Mouse (Mus musculus) adrenal gland, postnatal 4 days (tissue): ENCODE results near the gene Ifnar2. TPM values are rescaled to one million over a fixed set of nuclear protein-coding genes. Genes with fewer than 3 reads are reported as not detected.

Source experiments
- DNase-seq, 2 experiments: peaks; one replicate each; pipeline ENCODE4 v3.0.0; 2021 to 2022; ENCODE audit warnings: low spot score in 2 of 2, mixed read lengths in 2 of 2
- total RNA-seq, 2 experiments: library from RNA; stranded (reverse); gene quantifications; 2 replicates each; pipeline ENCODE4 v1.2.3; 2021

The Ifnar2 gene
- total RNA-seq, 2 experiments from 2014 or later = 68.7 to 72.6 TPM

GRCm38 (mm10) chr16:91356760-91357525 is 15.6 kb upstream of the Ifnar2 start:
- no peak for DNase-seq

DNA sequence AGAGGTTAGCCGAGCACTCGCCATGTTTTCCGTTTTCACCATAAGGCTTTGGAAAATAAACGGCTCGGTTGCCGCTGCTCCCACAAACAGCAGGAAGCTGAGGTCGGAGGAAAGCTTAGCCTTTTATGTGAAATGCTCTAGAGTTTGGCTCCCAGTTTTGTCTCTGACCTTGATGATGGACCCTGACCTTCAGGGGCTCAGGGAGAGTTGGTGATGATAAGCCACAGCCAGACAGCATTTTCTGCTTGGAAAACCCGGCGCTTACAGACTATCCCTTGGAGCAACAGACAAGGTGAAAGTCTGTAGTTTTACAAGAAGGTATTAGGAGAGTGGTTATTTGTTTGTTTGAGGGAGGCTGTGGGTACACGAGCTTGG is 15.1 kb upstream of the Ifnar2 start:
- no peak for DNase-seq

DNA sequence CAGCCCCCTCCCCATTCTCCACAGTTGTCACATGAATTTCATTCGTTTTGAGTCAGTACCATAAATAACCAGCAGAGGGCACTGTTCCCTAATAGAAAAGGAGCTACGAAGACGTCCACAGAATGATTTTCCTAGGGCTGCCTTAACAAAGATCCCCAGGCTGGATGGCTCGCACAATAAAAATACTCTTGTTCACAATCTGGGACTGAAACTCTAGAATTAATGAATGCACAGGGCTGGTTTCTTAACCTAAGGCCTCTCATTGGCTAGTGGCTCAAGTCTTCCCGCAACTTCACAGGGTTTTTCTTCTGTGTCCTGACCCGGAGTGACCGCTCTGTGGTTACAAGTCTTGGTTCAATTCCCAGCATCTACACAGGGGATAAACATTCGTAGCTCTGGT is 14.0 kb upstream of the Ifnar2 start:
- no peak for DNase-seq

GRCm38 (mm10) chr16:91359531-91359930 is 13.1 kb upstream of the Ifnar2 start:
- no peak for DNase-seq

DNA sequence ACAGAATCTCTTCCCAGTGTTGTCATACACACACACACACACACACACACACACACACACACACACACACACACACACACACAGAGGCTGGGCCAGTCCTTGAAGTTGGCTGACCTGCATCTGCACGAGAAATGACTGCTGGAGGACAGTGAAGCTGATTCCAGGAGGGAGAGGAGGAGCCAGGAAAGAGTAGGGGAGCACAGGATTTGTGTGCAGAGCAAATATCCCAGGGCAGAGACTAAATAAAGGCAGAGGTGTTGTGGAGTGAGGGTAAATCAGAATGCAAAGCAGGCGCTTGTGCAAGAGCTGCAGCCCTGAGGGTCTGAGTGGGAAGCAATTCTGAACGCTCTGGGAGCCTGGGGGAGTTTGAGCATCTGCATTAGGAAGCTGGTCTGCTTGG is 12.4 kb upstream of the Ifnar2 start:
- DNase-seq = no peak

DNA sequence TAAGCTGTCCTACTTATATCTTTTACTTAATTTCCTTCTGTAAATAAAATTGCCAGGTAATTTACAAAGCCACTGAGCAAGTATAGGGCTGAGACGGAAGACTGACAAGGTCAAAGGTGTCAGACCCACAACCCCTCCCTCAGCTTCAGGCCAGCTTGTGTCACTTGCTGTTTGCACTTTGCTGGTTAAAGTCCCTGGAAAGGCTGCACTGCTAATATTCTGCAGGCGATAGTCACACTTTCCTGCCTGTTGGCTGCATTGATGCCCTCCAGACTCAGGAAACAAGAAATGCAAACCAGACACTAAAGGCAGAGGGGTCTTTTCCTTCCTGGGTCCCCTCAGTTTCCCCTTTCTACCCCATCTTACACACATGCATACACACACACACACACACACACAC is 10.6 kb upstream of the Ifnar2 start:
- DNase-seq = no peak

DNA sequence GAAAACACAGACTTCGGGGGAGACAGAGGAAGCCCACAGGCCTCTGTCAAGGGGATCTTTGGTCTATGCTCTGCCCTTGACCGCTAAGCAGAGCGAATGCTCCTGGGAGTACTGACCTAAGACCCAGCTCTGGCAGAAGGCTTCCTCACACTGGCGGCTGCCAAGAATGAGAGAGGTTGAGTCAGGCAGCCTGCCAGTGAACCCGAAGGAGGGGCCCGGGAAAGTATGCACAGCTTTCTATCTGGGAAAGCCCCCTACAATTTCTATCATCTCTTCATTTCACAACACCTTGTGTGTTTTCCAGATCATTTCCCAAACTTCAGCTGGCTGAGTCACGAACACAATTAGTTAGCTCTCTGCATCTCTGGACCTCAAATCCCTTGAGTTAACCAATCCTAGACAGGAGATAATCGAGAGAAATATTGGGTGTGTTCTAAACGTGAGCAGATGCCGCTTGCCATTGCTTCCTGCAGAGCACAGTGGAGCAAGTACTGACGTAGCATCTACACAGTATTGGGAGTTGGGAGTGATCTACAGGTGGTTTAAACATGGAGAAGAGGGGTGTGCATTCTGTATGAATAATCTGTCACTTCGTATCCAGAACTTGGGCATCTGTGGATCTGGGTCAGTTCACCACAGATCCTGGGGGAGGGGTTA is 9.8 kb upstream of the Ifnar2 start:
- DNase-seq = no peak

DNA sequence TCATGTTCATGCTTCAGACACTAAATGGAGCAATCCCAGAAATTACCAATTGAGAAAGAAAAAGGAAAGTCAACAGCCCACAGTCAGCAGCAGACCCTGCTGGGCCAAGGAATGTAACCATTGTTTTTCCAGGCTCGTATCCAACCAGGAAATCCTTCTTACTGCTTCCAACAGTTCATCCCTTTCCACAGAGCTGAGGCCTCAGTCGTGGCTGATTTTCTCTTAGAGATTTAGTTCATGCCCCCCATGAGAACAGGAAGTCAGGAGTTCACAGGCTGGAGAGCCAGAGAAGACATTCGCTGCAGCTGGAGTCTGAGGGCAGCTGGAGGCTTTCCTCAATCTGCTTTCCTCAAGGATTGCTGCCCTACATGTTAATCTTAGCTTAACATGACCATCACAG is 9.1 kb upstream of the Ifnar2 start:
- no peak for DNase-seq

DNA sequence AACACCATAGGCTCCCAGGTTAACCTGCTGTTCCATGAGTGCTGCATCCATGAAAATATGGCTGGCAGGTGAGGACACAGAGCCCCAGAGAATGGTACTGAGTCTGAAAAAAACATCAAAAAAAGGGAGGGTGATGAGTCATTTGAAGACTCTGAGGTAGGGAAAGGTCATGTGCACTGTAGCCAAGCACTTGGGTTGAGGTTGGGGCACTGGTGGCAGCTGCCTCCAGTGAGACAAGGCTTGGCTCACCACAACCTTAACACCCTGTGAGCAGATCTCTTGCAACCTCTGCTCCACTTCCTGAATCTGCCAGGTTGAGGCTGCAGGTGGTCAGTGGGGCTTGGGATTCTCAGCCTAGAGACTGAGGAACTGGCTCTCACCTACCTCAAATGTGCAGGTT is 6.0 kb upstream of the Ifnar2 start:
- DNase-seq = no peak

GRCm38 (mm10) chr16:91367066-91367465 is 5.5 kb upstream of the Ifnar2 start:
- no peak for DNase-seq

GRCm38 (mm10) chr16:91373473-91374252 is 1.1 kb downstream of the Ifnar2 start:
- no peak for DNase-seq

DNA sequence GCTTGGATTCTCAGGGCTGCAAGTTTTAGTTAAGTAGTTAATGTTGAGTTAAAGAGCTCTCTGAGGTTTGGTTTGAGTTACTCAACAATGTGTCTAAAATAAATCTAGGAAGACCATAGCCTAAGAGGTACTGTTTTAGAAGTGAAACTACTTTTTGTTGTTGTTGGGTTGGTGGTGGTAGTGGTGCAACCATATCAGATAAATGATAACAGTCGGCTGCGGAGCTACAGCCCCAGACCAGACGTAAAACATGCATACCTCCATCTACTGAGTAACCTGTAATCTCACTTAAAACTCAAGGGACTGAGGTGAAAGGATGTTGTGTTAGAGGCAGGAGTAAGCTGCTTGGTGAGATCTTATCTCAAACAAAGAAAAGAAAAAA is 1.7 kb downstream of the Ifnar2 start:
- DNase-seq = no peak

- DNase-seq = no peak
Measured at GRCm38 (mm10) chr16:91376701-91377100, 4.1 kb downstream of the Ifnar2 start.

DNA sequence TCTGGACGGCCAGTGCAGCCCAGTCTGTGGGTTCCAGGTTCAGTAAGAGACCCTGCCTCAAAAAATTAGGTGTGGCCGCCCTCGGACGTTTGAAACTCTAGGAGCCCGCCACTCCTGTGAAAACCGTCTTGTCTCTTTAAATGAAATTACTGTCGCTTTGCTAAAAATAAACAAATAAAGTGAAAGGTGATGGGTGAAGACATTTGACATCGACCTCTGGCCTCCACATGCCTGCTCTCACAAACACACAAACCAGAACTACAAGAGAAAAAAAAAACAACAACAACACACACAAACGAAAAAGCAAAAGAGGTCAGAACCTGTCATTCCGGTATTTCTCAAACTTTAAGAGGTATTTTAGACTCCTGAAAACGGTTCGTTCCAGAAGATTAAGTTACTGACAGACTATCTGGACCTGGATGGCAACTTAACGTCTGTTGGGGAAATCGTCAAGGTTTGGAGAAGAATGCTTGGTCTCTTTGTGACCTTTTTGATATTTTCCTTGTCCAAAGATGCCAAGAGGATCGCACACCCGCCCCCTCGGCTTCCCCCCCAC is 5.9 kb downstream of the Ifnar2 start:
- no peak for DNase-seq

GRCm38 (mm10) chr16:91378991-91379390 is 6.4 kb downstream of the Ifnar2 start:
- DNase-seq = no peak

- no peak for DNase-seq
Measured at GRCm38 (mm10) chr16:91379412-91379811, 6.8 kb downstream of the Ifnar2 start.

DNA sequence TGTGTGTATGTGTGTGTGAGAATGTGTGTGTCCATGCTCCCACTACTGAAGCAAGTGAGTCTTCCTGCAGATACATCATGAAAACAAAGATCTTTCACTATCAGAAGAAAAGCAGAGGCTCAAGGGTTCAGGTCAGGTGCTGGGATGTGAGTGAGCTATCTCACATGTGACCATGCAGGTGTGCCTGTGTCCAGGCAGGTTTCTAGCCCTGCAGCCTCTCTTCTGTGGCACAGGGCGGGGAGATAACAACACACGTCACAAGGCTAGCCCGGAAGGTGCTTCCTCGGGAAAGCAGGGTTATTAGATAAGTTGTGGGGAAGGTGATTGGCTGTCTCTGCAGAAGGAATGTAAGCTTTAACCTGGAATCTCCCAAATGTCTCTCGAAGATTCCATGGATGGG is 7.6 kb downstream of the Ifnar2 start:
- no peak for DNase-seq

DNA sequence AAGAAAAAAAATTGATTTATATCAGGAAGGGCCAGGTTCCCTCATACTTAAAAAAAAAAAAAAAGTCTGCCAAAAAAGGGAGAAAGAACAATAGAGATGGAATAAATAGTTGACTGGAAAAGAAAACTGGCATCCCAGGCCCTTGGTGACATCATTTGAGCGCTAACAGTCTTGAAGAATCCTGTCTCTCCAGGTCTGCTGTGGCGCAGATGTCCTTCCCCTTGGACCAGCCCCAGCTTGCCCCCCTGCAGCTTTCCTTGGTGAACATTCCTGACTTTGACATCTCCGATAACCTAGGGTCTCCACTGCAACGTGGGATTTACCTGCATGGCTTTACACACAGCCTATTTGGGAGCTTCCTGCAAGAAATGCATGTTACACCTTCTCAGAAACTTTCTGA is 9.0 kb downstream of the Ifnar2 start:
- no peak for DNase-seq

DNA sequence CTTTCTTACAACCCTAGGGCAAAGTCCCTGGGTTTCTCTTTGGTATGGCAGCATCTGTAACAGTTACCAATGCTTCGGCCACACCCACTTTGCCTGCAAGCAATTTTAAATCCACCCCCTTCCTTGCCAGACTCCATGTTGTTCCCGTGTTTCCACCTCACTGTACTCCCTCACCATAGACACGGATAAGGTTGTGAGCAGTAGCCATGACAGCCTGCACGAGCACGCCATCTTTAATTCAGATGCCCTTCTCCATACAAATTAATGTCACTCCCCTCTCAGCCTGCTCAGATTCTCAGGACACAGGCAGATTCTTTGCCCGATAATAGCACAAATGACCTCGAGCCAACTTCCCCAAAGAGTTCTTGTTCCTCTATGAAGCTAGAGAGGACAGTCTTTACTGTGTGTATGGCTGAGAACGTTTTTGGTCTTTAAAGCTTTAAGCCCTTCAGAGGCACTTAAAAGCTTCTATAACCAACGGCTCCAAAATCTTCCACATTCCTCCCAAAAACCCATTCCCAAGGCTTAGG is 9.7 kb downstream of the Ifnar2 start:
- no peak for DNase-seq

DNA sequence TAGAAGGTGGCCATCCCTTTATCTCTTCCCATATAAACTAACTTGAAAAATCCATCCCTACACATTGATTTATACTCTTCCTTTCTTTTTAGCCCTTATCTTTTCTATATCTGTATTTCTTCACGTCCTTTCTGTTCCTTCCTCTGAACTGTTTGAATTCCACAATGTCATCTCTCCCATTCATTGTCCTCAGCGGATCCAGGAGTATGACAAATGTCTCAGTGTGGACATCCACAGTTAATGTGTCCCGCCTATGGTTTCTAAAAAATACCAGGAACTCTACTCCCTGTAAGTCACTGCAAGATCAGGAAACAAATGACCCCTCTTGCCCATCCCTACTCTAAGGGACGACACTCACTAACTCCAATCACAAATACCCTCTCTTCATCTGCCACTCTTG is 11.6 kb downstream of the Ifnar2 start:
- no peak for DNase-seq

- no peak for DNase-seq
Measured at GRCm38 (mm10) chr16:91385621-91386020, 13.0 kb downstream of the Ifnar2 start.
